Mouse (Mus musculus) inflammation-experienced regulatory T-cells, adult 16 weeks (primary cell): ENCODE data around the gene Nisch. TPM values are rescaled to one million over a fixed set of nuclear protein-coding genes. Genes with fewer than 3 reads are reported as not detected.

Experiments
- polyA plus RNA-seq: library from polyadenylated mRNA; unstranded; fragments of 100-300 nt; shearing (Covaris generic); gene quantifications from one replicate; pipeline ENCODE4 v1.2.1, GENCODE M21; 2017

Nisch gene
- 201 TPM for polyA plus RNA-seq

GRCm38 (mm10) chr14:31216846-31217245, at the start of gene Nisch:
Nisch (minus strand) TSS chr14:31216946.

GRCm38 (mm10) chr14:31251084-31251604, 34.4 kb upstream of the Nisch start, which contains the start of the genes Phf7 and Bap1:
Phf7 (minus strand) TSS chr14:31251317.
Bap1 (plus strand) TSS chr14:31251450.

GRCm38 (mm10) chr14:31217666-31218065, 920 bp upstream of the Nisch start, which contains the start of gene Sema3g:
Sema3g (plus strand) TSS chr14:31217860.

GRCm38 (mm10) chr14:31208084-31208483, 8.7 kb downstream of the Nisch start, which contains the start of gene Tnnc1:
Tnnc1 (plus strand) TSS chr14:31208312.

GRCm38 (mm10) chr14:31168425-31168824, 48.3 kb downstream of the Nisch start, which contains the start of gene Stab1:
Stab1 (minus strand) TSS chr14:31168641.

GRCm38 (mm10) chr14:31130236-31131220, 86.2 kb downstream of the Nisch start, which contains the start of gene Nt5dc2:
Nt5dc2 (plus strand) TSS chr14:31131053.

GRCm38 (mm10) chr14:31128826-31129219, 87.9 kb downstream of the Nisch start, which contains the start of gene Smim4:
Smim4 (minus strand) TSS chr14:31128956.

Other genes with a start within 250 kb of the Nisch start
- gene Glt8d1, start 215.5 kb downstream of the Nisch start, polyA plus RNA-seq = 9.1 TPM
- 339 TPM for gene Spcs1, start 215.3 kb downstream of the Nisch start, polyA plus RNA-seq
- gene Pbrm1, start 197.8 kb downstream of the Nisch start, polyA plus RNA-seq = 52.6 TPM
- gene Gnl3, start 197.8 kb downstream of the Nisch start, polyA plus RNA-seq = 77.3 TPM
- gene Smim4, start 88.0 kb downstream of the Nisch start, polyA plus RNA-seq = 60.7 TPM
- gene Nt5dc2, start 85.9 kb downstream of the Nisch start, polyA plus RNA-seq = 0.45 TPM
- gene Stab1, start 48.3 kb downstream of the Nisch start, polyA plus RNA-seq = 3.5 TPM
- not detected for gene Tnnc1, start 8.6 kb downstream of the Nisch start, polyA plus RNA-seq
- gene Sema3g, start 914 bp upstream of the Nisch start, polyA plus RNA-seq = not detected
- 15.6 TPM for gene Phf7, start 34.4 kb upstream of the Nisch start, polyA plus RNA-seq
- gene Bap1, start 34.5 kb upstream of the Nisch start, polyA plus RNA-seq = 112 TPM
- not detected for gene Dnah1, start 107.0 kb upstream of the Nisch start, polyA plus RNA-seq
- gene Capn7, start 119.7 kb upstream of the Nisch start, polyA plus RNA-seq = 32.2 TPM
- 40.5 TPM for gene Sh3bp5, start 219.1 kb upstream of the Nisch start, polyA plus RNA-seq